Mouse (Mus musculus): Measurements from ENCODE around the gene Prr11. TPM values are rescaled to one million over a fixed set of nuclear protein-coding genes. Genes with fewer than 3 reads are reported as not detected.
A peak's percentile ranks its signal among the peaks of the same experiment; 100 is the strongest.

Gene Prr11
- total RNA-seq (2014; rRNA removed) (1.6 and 1.8 TPM in 2 replicates), polyA plus RNA-seq (2015; fragmentation: Nextera tagmentation; extraction: Ambion mirVana) (1.5 and 1.8 TPM in 2 replicates)

GRCm38 (mm10) chr11:87108409-87108754 lies at the start of gene Prr11:
Gene Prr11 (minus strand): TSS chr11:87108708.
- TF ChIP-seq CTCF (IDR thresholded peaks at IDR 0.05; ENCODE audit: low read depth) = no peak

DNA sequence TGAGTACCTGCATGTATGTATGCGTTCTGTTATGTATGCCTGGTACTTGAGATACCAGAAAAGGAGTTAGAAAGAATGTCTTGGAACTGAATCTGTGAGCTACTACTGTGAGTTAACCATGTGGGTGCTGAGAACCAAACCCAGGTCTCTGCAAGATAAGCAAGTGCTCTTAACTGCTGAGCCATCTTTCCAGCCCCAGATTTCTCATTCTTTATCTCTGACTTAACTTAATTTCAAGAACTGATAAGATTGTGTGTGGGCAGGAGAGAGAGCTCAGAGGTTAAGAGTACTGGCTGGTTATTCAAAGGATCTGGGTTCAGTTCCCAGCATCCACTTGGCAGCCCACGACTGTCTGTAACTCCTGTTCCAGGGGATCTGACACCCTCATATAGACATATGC lies 49.5 kb upstream of the Prr11 start:
- Histone ChIP-seq H3K9ac (replicated peaks; ENCODE audit: low read length) (no peak overlapping the region), H3K36me3 (ENCODE audit: insufficient read depth, low read length) (0 out of 2 replicates have a peak, but pooled peaks cover 7% of the 10 kb centered on the region), H3K27me3 (ENCODE audit: insufficient read depth, low read length) (no peaks in the 10 kb centered on the region), H3K4me3 (ENCODE audit: low read length) (no peak overlapping the region), H3K4me1 (ENCODE audit: insufficient read depth, low read length) (no peaks in the 10 kb centered on the region), H3K9me3 (ENCODE audit: low read length) (no peaks in the 10 kb centered on the region), H3K27ac (no peak overlapping the region), H3K4me2 (ENCODE audit: low read depth, low read length) (no peak overlapping the region)
- 86% methylated on average over 2 of the region's 2 CpGs for WGBS
- TF ChIP-seq CTCF (IDR thresholded peaks at IDR 0.05; ENCODE audit: low read depth) = no peak
- DNase-seq (ENCODE audit: low spot score) = no peak
- ATAC-seq = no peak

More at GRCm38 (mm10) chr11:87108409-87108754, at the start of gene Prr11:
- Histone ChIP-seq H3K4me2 (ENCODE audit: low read depth, low read length) (peak within 1 kb of the TSS; percentile 75), H3K4me1 (ENCODE audit: insufficient read depth, low read length) (peaks cover 4% of the 10 kb centered on the region; the same call in 1 of the 2 replicates), H3K36me3 (ENCODE audit: insufficient read depth, low read length) (no peaks in the 10 kb centered on the region; the same call in 1 of the 2 replicates), H3K4me3 (ENCODE audit: low read length) (peak within 1 kb of the TSS; percentile 55), H3K27ac (peak within 1 kb of the TSS; percentile 82), H3K27me3 (ENCODE audit: insufficient read depth, low read length) (no peaks in the 10 kb centered on the region), H3K9ac (replicated peaks; ENCODE audit: low read length) (peak within 1 kb of the TSS; percentile 77), H3K9me3 (ENCODE audit: low read length) (no peaks in the 10 kb centered on the region)
- DNase-seq (ENCODE audit: low spot score) (no peak), ATAC-seq (no peak)
- under 1% methylated on average over 14 of the region's 14 CpGs for WGBS

DNA sequence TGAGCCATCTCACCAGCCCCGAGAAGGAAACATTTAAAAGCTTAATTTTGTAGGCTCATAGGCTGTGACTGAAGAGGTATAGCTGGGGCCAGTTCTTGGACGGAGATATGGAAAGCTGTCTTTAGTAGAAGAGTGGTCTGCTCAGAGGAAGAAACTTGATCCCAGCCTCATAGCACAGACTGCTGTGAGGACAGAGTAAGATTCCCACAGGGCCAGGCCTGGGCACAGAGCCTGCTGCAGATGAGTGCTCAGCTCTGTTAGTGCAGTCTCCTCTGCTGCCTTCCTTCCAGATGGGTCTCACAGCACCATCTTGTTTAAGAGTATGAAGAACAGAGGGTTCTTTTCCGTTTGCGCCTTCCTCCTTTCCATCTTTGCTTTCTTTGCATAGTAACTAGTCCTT lies 27.7 kb upstream of the Prr11 start:
- Histone ChIP-seq H3K36me3 (ENCODE audit: insufficient read depth, low read length) (peaks cover 2% of the 10 kb centered on the region; the same call in 1 of the 2 replicates), H3K9ac (replicated peaks; ENCODE audit: low read length) (no peak overlapping the region), H3K4me3 (ENCODE audit: low read length) (no peak overlapping the region), H3K9me3 (ENCODE audit: low read length) (no peaks in the 10 kb centered on the region), H3K27ac (no peak overlapping the region), H3K4me1 (ENCODE audit: insufficient read depth, low read length) (no peaks in the 10 kb centered on the region), H3K4me2 (ENCODE audit: low read depth, low read length) (no peak overlapping the region), H3K27me3 (ENCODE audit: insufficient read depth, low read length) (no peaks in the 10 kb centered on the region)
- DNase-seq (ENCODE audit: low spot score) (no peak), ATAC-seq (no peak)
- no peak for TF ChIP-seq CTCF (IDR thresholded peaks at IDR 0.05; ENCODE audit: low read depth)
- WGBS = 89% methylated on average over 4 of the region's 4 CpGs

DNA sequence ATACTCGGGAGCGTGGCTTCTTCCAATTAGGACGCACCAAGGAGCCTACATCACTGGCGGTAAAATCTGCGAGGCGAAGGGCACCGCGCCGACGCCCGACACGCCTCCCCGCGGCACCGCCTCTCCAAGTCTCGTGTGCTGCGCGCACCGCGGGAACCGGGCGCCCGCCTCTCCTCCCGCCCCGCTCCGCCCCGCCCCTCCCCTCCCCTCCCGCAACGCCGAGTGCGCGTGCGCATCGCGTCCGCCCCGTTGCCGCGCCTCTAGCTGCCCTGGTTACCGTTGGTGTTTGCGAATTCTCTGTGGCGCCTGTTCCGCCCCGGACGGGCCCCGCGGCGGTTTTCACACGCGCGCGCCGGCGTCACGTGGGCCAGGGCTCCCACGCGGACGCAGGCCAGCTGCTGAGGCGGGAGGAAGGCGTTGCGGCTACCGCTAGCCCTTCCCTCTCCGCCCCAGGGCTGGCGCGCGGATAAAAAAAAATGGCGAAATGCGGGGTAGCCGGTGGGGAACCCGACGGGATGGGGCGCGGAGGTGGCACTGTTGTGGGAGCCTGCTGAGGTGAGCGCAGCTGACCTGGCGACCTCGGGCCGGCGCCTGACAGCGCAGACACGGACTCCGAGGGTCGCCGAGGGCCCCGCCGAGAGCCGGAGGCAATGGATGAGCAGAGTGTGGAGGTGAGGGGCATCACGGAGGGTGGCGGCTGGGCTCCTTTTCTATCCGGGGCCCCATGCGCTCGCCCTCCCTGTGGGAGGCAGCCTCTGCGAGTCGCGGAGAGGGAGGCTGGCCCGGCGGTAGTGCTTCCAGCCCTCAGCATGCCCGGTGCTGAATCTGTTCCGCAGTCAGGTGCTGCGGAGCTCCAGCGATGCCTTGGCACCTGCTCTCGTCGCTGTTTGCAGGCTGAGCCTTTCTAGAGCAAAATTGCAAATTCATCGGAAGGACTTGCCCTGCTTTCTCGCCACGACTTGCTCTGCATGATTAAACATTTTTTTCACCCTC lies 18.6 kb upstream of the Prr11 start, which contains the start of gene Trim37:
Gene Trim37 (plus strand): TSS at position 254 of the 993 bp plus-strand sequence.
- Histone ChIP-seq H3K27me3 (ENCODE audit: insufficient read depth, low read length) (no peaks in the 10 kb centered on the region), H3K27ac (peak within 1 kb of the TSS; percentile 95), H3K4me2 (ENCODE audit: low read depth, low read length) (peak within 1 kb of the TSS; percentile 70), H3K36me3 (ENCODE audit: insufficient read depth, low read length) (peaks cover 14% of the 10 kb centered on the region), H3K9ac (replicated peaks; ENCODE audit: low read length) (peak within 1 kb of the TSS; percentile 91), H3K4me3 (ENCODE audit: low read length) (peak within 1 kb of the TSS; percentile 100), H3K4me1 (ENCODE audit: insufficient read depth, low read length) (0 out of 2 replicates have a peak, but pooled peaks cover 3% of the 10 kb centered on the region), H3K9me3 (ENCODE audit: low read length) (no peaks in the 10 kb centered on the region)
- under 1% methylated on average over 92 of the region's 105 CpGs for WGBS
- no peak for TF ChIP-seq CTCF (IDR thresholded peaks at IDR 0.05; ENCODE audit: low read depth)
- DNase-seq (ENCODE audit: low spot score) (peak; percentile 96), ATAC-seq (peak; percentile 97)

GRCm38 (mm10) chr11:87126281-87126823 lies 17.8 kb upstream of the Prr11 start:
- H3K4me1 ChIP-seq (ENCODE audit: insufficient read depth, low read length) = 0 out of 2 replicates have a peak, but pooled peaks cover 3% of the 10 kb centered on the region
- DNase-seq (ENCODE audit: low spot score) = peak; percentile 11
- no peaks in the 10 kb centered on the region for H3K9me3 ChIP-seq (ENCODE audit: low read length)
- H3K27me3 ChIP-seq (ENCODE audit: insufficient read depth, low read length) = no peaks in the 10 kb centered on the region
- peaks cover 13% of the 10 kb centered on the region for H3K36me3 ChIP-seq (ENCODE audit: insufficient read depth, low read length)
- 2% methylated on average over 12 of the region's 12 CpGs for WGBS
- H3K27ac ChIP-seq = peak overlapping the region; percentile 66
- TF ChIP-seq CTCF (IDR thresholded peaks at IDR 0.05; ENCODE audit: low read depth) = no peak
- peak overlapping the region; percentile 100 for H3K4me3 ChIP-seq (ENCODE audit: low read length)
- peak overlapping the region; percentile 91 for H3K9ac ChIP-seq (replicated peaks; ENCODE audit: low read length)
- ATAC-seq = no peak
- peak overlapping the region; percentile 70 for H3K4me2 ChIP-seq (ENCODE audit: low read depth, low read length)

DNA sequence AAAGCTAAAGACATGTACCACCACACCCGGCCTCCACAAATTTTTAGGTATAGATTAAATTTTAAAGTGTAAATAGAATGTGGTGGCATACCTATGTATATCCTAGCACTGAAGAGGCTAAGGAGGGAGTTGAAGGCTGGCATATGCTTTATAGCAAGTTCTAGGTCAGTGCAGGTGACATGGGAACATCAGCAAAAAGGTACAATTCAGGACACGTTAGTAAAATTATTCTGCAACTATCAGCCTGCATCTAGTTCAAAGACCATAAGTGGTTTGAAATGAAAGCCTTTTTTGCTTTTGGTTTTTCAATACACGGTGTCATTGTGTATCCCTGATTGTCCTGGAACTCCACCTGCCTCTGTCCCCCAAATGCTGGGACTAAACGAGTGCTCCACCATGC lies 17.1 kb upstream of the Prr11 start:
- DNase-seq (ENCODE audit: low spot score) = no peak
- H3K27me3 ChIP-seq (ENCODE audit: insufficient read depth, low read length) = no peaks in the 10 kb centered on the region
- H3K4me2 ChIP-seq (ENCODE audit: low read depth, low read length) = peak overlapping the region; percentile 70
- no peaks in the 10 kb centered on the region for H3K9me3 ChIP-seq (ENCODE audit: low read length)
- H3K4me3 ChIP-seq (ENCODE audit: low read length) = no peak overlapping the region
- H3K4me1 ChIP-seq (ENCODE audit: insufficient read depth, low read length) = 0 out of 2 replicates have a peak, but pooled peaks cover 3% of the 10 kb centered on the region
- H3K9ac ChIP-seq (replicated peaks; ENCODE audit: low read length) = peak overlapping the region; percentile 91; the same call in 1 of the 2 replicates
- no peak for TF ChIP-seq CTCF (IDR thresholded peaks at IDR 0.05; ENCODE audit: low read depth)
- H3K27ac ChIP-seq = 0 out of 2 replicates have a peak overlapping the region, but pooled peaks have one; percentile 66
- no peak for ATAC-seq
- WGBS = 53% methylated on average over 4 of the region's 4 CpGs
- peaks cover 15% of the 10 kb centered on the region; the same call in 1 of the 2 replicates for H3K36me3 ChIP-seq (ENCODE audit: insufficient read depth, low read length)

Data from hindbrain, postnatal 0 days (tissue).